Mouse (Mus musculus): ENCODE measurements around the gene Ccdc151. TPM values are rescaled to one million over a fixed set of nuclear protein-coding genes. Genes with fewer than 3 reads are reported as not detected.

The Ccdc151 gene
- polyA plus RNA-seq, 1 experiment from 2014 or later: not detected

- 70% methylated on average over 7 of the region's 7 CpGs for WGBS
- Histone ChIP-seq H3K4me1 (ENCODE audit: control insufficient read depth in 2 of 2, insufficient read depth in 2 of 2, low read length in 2 of 2) (no peaks in the 10 kb centered on the region), H3K36me3 (ENCODE audit: control insufficient read depth, insufficient read depth, low read length) (peaks cover 26% of the 10 kb centered on the region), H3K4me2 (ENCODE audit: low read length) (no peak overlapping the region), H3K27ac (replicated peaks in 1 of 2; ENCODE audit: control insufficient read depth in 1 of 2, insufficient read depth in 1 of 2, low read depth in 2 of 2, low read length in 2 of 2) (no peak overlapping the region), H3K9me3 (ENCODE audit: control insufficient read depth, low read length) (no peaks in the 10 kb centered on the region), H3K9ac (ENCODE audit: low read length) (no peak overlapping the region), H3K27me3 (ENCODE audit: control insufficient read depth, insufficient read depth, low read length) (no peaks in the 10 kb centered on the region), H3K4me3 (ENCODE audit: control insufficient read depth in 1 of 2, insufficient read depth in 1 of 2, low read depth in 1 of 2, low read length in 2 of 2) (no peak overlapping the region)
- ATAC-seq (ENCODE audit: insufficient number of reproducible peaks, insufficient read depth, low FRiP score, low read depth): no peak
Measured at GRCm38 (mm10) chr9:22017208-22017825, 14.9 kb upstream of the Ccdc151 start.

GRCm38 (mm10) chr9:22016245-22016644 lies 13.8 kb upstream of the Ccdc151 start:
- Histone ChIP-seq H3K27ac (replicated peaks in 1 of 2; ENCODE audit: control insufficient read depth in 1 of 2, insufficient read depth in 1 of 2, low read depth in 2 of 2, low read length in 2 of 2) (no peak overlapping the region), H3K27me3 (ENCODE audit: control insufficient read depth, insufficient read depth, low read length) (no peaks in the 10 kb centered on the region), H3K4me3 (ENCODE audit: control insufficient read depth in 1 of 2, insufficient read depth in 1 of 2, low read depth in 1 of 2, low read length in 2 of 2) (no peak overlapping the region), H3K9me3 (ENCODE audit: control insufficient read depth, low read length) (no peaks in the 10 kb centered on the region), H3K9ac (ENCODE audit: low read length) (no peak overlapping the region), H3K4me1 (ENCODE audit: control insufficient read depth in 2 of 2, insufficient read depth in 2 of 2, low read length in 2 of 2) (no peaks in the 10 kb centered on the region), H3K4me2 (ENCODE audit: low read length) (no peak overlapping the region), H3K36me3 (ENCODE audit: control insufficient read depth, insufficient read depth, low read length) (peaks cover 37% of the 10 kb centered on the region)
- no peak for ATAC-seq (ENCODE audit: insufficient number of reproducible peaks, insufficient read depth, low FRiP score, low read depth)
- WGBS: 72% methylated on average over 10 of the region's 10 CpGs

- ATAC-seq (ENCODE audit: insufficient number of reproducible peaks, insufficient read depth, low FRiP score, low read depth): no peak
- H3K9me3 ChIP-seq (ENCODE audit: control insufficient read depth, low read length): no peaks in the 10 kb centered on the region
- H3K4me1 ChIP-seq (ENCODE audit: control insufficient read depth in 2 of 2, insufficient read depth in 2 of 2, low read length in 2 of 2): no peaks in the 10 kb centered on the region
- no peak overlapping the region for H3K4me2 ChIP-seq (ENCODE audit: low read length)
- peaks cover 72% of the 10 kb centered on the region for H3K36me3 ChIP-seq (ENCODE audit: control insufficient read depth, insufficient read depth, low read length)
- no peak overlapping the region for H3K27ac ChIP-seq (replicated peaks in 1 of 2; ENCODE audit: control insufficient read depth in 1 of 2, insufficient read depth in 1 of 2, low read depth in 2 of 2, low read length in 2 of 2)
- no peak overlapping the region for H3K4me3 ChIP-seq (ENCODE audit: control insufficient read depth in 1 of 2, insufficient read depth in 1 of 2, low read depth in 1 of 2, low read length in 2 of 2)
- WGBS: 91% methylated on average over 13 of the region's 13 CpGs
- H3K27me3 ChIP-seq (ENCODE audit: control insufficient read depth, insufficient read depth, low read length): no peaks in the 10 kb centered on the region
- no peak overlapping the region for H3K9ac ChIP-seq (ENCODE audit: low read length)
Measured at GRCm38 (mm10) chr9:22012731-22013130, 10.3 kb upstream of the Ccdc151 start.

GRCm38 (mm10) chr9:22011055-22011454 lies 8.6 kb upstream of the Ccdc151 start:
- 80% methylated on average over 5 of the region's 5 CpGs for WGBS
- no peak overlapping the region for H3K9ac ChIP-seq (ENCODE audit: low read length)
- H3K4me2 ChIP-seq (ENCODE audit: low read length): no peak overlapping the region
- ATAC-seq (ENCODE audit: insufficient number of reproducible peaks, insufficient read depth, low FRiP score, low read depth): no peak
- H3K27me3 ChIP-seq (ENCODE audit: control insufficient read depth, insufficient read depth, low read length): no peaks in the 10 kb centered on the region
- H3K4me1 ChIP-seq (ENCODE audit: control insufficient read depth in 2 of 2, insufficient read depth in 2 of 2, low read length in 2 of 2): no peaks in the 10 kb centered on the region
- H3K27ac ChIP-seq (replicated peaks in 1 of 2; ENCODE audit: control insufficient read depth in 1 of 2, insufficient read depth in 1 of 2, low read depth in 2 of 2, low read length in 2 of 2): no peak overlapping the region
- H3K9me3 ChIP-seq (ENCODE audit: control insufficient read depth, low read length): no peaks in the 10 kb centered on the region
- peaks cover 89% of the 10 kb centered on the region for H3K36me3 ChIP-seq (ENCODE audit: control insufficient read depth, insufficient read depth, low read length)
- H3K4me3 ChIP-seq (ENCODE audit: control insufficient read depth in 1 of 2, insufficient read depth in 1 of 2, low read depth in 1 of 2, low read length in 2 of 2): no peak overlapping the region

- Histone ChIP-seq H3K36me3 (ENCODE audit: control insufficient read depth, insufficient read depth, low read length) (peaks cover 57% of the 10 kb centered on the region), H3K27ac (replicated peaks in 1 of 2; ENCODE audit: control insufficient read depth in 1 of 2, insufficient read depth in 1 of 2, low read depth in 2 of 2, low read length in 2 of 2) (no peak overlapping the region), H3K4me3 (ENCODE audit: control insufficient read depth in 1 of 2, insufficient read depth in 1 of 2, low read depth in 1 of 2, low read length in 2 of 2) (no peak overlapping the region), H3K4me1 (ENCODE audit: control insufficient read depth in 2 of 2, insufficient read depth in 2 of 2, low read length in 2 of 2) (peaks cover 9 to 14% of the 10 kb centered on the region in 2 experiments), H3K9ac (ENCODE audit: low read length) (no peak overlapping the region), H3K4me2 (ENCODE audit: low read length) (no peak overlapping the region), H3K9me3 (ENCODE audit: control insufficient read depth, low read length) (no peaks in the 10 kb centered on the region), H3K27me3 (ENCODE audit: control insufficient read depth, insufficient read depth, low read length) (no peaks in the 10 kb centered on the region; the same call in 1 of the 2 replicates)
- WGBS: 91% methylated on average over 12 of the region's 12 CpGs
- ATAC-seq (ENCODE audit: insufficient number of reproducible peaks, insufficient read depth, low FRiP score, low read depth): no peak
Measured at GRCm38 (mm10) chr9:22004546-22004945, 2.1 kb upstream of the Ccdc151 start.

- no peak for ATAC-seq (ENCODE audit: insufficient number of reproducible peaks, insufficient read depth, low FRiP score, low read depth)
Measured at GRCm38 (mm10) chr9:22003163-22003554, 725 bp upstream of the Ccdc151 start.

GRCm38 (mm10) chr9:22001633-22002032 lies 801 bp downstream of the Ccdc151 start:
- WGBS: 88% methylated on average over 4 of the region's 4 CpGs
- Histone ChIP-seq H3K9me3 (ENCODE audit: control insufficient read depth, low read length) (no peaks in the 10 kb centered on the region), H3K27me3 (ENCODE audit: control insufficient read depth, insufficient read depth, low read length) (peaks cover 10% of the 10 kb centered on the region), H3K36me3 (ENCODE audit: control insufficient read depth, insufficient read depth, low read length) (peaks cover 27% of the 10 kb centered on the region), H3K4me3 (ENCODE audit: control insufficient read depth in 1 of 2, insufficient read depth in 1 of 2, low read depth in 1 of 2, low read length in 2 of 2) (no peak overlapping the region), H3K4me1 (ENCODE audit: control insufficient read depth in 2 of 2, insufficient read depth in 2 of 2, low read length in 2 of 2) (peaks cover 9 to 14% of the 10 kb centered on the region in 2 experiments), H3K4me2 (ENCODE audit: low read length) (no peak overlapping the region), H3K27ac (replicated peaks in 1 of 2; ENCODE audit: control insufficient read depth in 1 of 2, insufficient read depth in 1 of 2, low read depth in 2 of 2, low read length in 2 of 2) (no peak overlapping the region), H3K9ac (ENCODE audit: low read length) (no peak overlapping the region)
- ATAC-seq (ENCODE audit: insufficient number of reproducible peaks, insufficient read depth, low FRiP score, low read depth): no peak

More at GRCm38 (mm10) chr9:22003163-22003554, 725 bp upstream of the Ccdc151 start:
- peak overlapping the region; percentile 62 to 74 for H3K4me3 ChIP-seq (ENCODE audit: control insufficient read depth in 1 of 2, insufficient read depth in 1 of 2, low read depth in 1 of 2, low read length in 2 of 2)
- peak overlapping the region; percentile 52 to 68 for H3K27ac ChIP-seq (replicated peaks in 1 of 2; ENCODE audit: control insufficient read depth in 1 of 2, insufficient read depth in 1 of 2, low read depth in 2 of 2, low read length in 2 of 2)
- peaks cover 9 to 14% of the 10 kb centered on the region in 2 experiments for H3K4me1 ChIP-seq (ENCODE audit: control insufficient read depth in 2 of 2, insufficient read depth in 2 of 2, low read length in 2 of 2)
- H3K9me3 ChIP-seq (ENCODE audit: control insufficient read depth, low read length): no peaks in the 10 kb centered on the region
- peaks cover 43% of the 10 kb centered on the region for H3K36me3 ChIP-seq (ENCODE audit: control insufficient read depth, insufficient read depth, low read length)
- peaks cover 4% of the 10 kb centered on the region for H3K27me3 ChIP-seq (ENCODE audit: control insufficient read depth, insufficient read depth, low read length)
- H3K4me2 ChIP-seq (ENCODE audit: low read length): peak overlapping the region; percentile 77
- H3K9ac ChIP-seq (ENCODE audit: low read length): peak overlapping the region; percentile 79
- under 1% methylated on average over 18 of the region's 18 CpGs for WGBS

- H3K27ac ChIP-seq (replicated peaks in 1 of 2; ENCODE audit: control insufficient read depth in 1 of 2, insufficient read depth in 1 of 2, low read depth in 2 of 2, low read length in 2 of 2): no peak overlapping the region
- H3K9me3 ChIP-seq (ENCODE audit: control insufficient read depth, low read length): no peaks in the 10 kb centered on the region
- ATAC-seq (ENCODE audit: insufficient number of reproducible peaks, insufficient read depth, low FRiP score, low read depth): no peak
- H3K4me1 ChIP-seq (ENCODE audit: control insufficient read depth in 2 of 2, insufficient read depth in 2 of 2, low read length in 2 of 2): peaks cover 9 to 14% of the 10 kb centered on the region in 2 experiments
- 82% methylated on average over 6 of the region's 6 CpGs for WGBS
- H3K27me3 ChIP-seq (ENCODE audit: control insufficient read depth, insufficient read depth, low read length): peaks cover 10% of the 10 kb centered on the region
- H3K4me2 ChIP-seq (ENCODE audit: low read length): no peak overlapping the region
- no peak overlapping the region for H3K4me3 ChIP-seq (ENCODE audit: control insufficient read depth in 1 of 2, insufficient read depth in 1 of 2, low read depth in 1 of 2, low read length in 2 of 2)
- no peak overlapping the region for H3K9ac ChIP-seq (ENCODE audit: low read length)
- peaks cover 14% of the 10 kb centered on the region for H3K36me3 ChIP-seq (ENCODE audit: control insufficient read depth, insufficient read depth, low read length)
Measured at GRCm38 (mm10) chr9:22000296-22000695, 2.1 kb downstream of the Ccdc151 start.

All from heart, embryonic 14.5 days (tissue).